Mouse (Mus musculus) limb, embryonic 14.5 days (tissue): ENCODE measurements around the gene Nr4a2. TPM values are rescaled to one million over a fixed set of nuclear protein-coding genes. Genes with fewer than 3 reads are reported as not detected.

ENCODE experiments used
- ATAC-seq: fragments of 200-750 bp; cut with Nextera tagmentation; 2 replicates; pipeline ENCODE4 v1.8.0; 2017; ENCODE audit warnings: low read depth, moderate number of reproducible peaks, moderate TSS enrichment; ENCODE audit not compliant: low FRiP score
- DNase-seq: peaks from one replicate; pipeline ENCODE4 v3.0.0-alpha.2; 2015; ENCODE audit warnings: low spot score
- H3K27ac ChIP-seq: fragments of 300-500 bp; sonication (generic); replicated peaks from 2 replicates; pipeline ENCODE4 v1.5.1; 2014; ENCODE audit warnings: low read depth, mild to moderate bottlenecking, low read length, moderate library complexity, mixed read lengths
- H3K27me3 ChIP-seq: fragments of 300-500 bp; sonication (generic); 2 replicates; pipeline ENCODE4 v1.6.1; 2014; ENCODE audit warnings: low read length, mixed read lengths; ENCODE audit not compliant: control insufficient read depth, insufficient read depth
- H3K36me3 ChIP-seq: fragments of 300-500 bp; sonication (generic); 2 replicates; pipeline ENCODE4 v1.6.1; 2014; ENCODE audit warnings: mild to moderate bottlenecking, low read length, moderate library complexity, mixed read lengths; ENCODE audit not compliant: control insufficient read depth, insufficient read depth
- H3K4me1 ChIP-seq: fragments of 300-500 bp; sonication (generic); 2 replicates; pipeline ENCODE4 v1.6.1; 2014; ENCODE audit warnings: antibody characterized with exemption, low read length, mixed read lengths; ENCODE audit not compliant: control insufficient read depth, insufficient read depth
- H3K4me2 ChIP-seq: fragments of 300-500 bp; sonication (generic); replicated peaks from 2 replicates; pipeline ENCODE4 v1.6.1; 2014; ENCODE audit warnings: low read depth, mild to moderate bottlenecking, low read length, moderate library complexity; ENCODE audit not compliant: severe bottlenecking
- H3K4me3 ChIP-seq: fragments of 300-500 bp; sonication (generic); replicated peaks from 2 replicates; pipeline ENCODE4 v1.5.1; 2014; ENCODE audit warnings: low read length
- H3K9ac ChIP-seq: fragments of 300-500 bp; sonication (generic); 2 replicates; pipeline ENCODE4 v1.6.1; 2014; ENCODE audit warnings: mild to moderate bottlenecking, low read depth, low read length, moderate library complexity; ENCODE audit not compliant: severe bottlenecking
- H3K9me3 ChIP-seq: fragments of 300-500 bp; sonication (generic); 2 replicates; pipeline ENCODE4 v1.6.1; 2016; ENCODE audit warnings: low read length; ENCODE audit not compliant: control insufficient read depth
- POLR2A ChIP-seq: fragments of 200-500 bp; IDR thresholded peaks from 2 replicates; pipeline ENCODE4 v1.8.0; 2012; ENCODE audit warnings: inconsistent platforms, mild to moderate bottlenecking, moderate library complexity, borderline replicate concordance; ENCODE audit not compliant: insufficient read depth, insufficient read length; ENCODE audit errors: extremely low read depth
- WGBS: fragments of 180-500 bp; shearing (Covaris S2); extraction: QIAGEN DNeasy Blood & Tissue Kit; methylation state at CpG from one replicate; pipeline ENCODE4 v1.1.7; 2014; 5-methylcytosine and 5-hydroxymethylcytosine counted together
- polyA plus RNA-seq, 2 experiments: library from polyadenylated mRNA; depleted of rRNA in 1 of 2; stranded (reverse) in 1 of 2; unstranded in 1 of 2; fragments of >200 nt; fragmentation: Nextera tagmentation in 1 of 2; extraction: Ambion mirVana in 1 of 2; gene quantifications; 2 replicates each; pipeline versions ENCODE4 v1.2.1 to v1.2.3; 2012 to 2014

The Nr4a2 gene
- polyA plus RNA-seq, 2 experiments: 5.5 to 6.4 TPM

GRCm38 (mm10) chr2:57111791-57112538 lies 11.8 kb downstream of the Nr4a2 start:
- Histone ChIP-seq H3K4me2 (no peak overlapping the region), H3K9me3 (no peaks in the 10 kb centered on the region), H3K27me3 (peaks cover 61% of the 10 kb centered on the region), H3K4me1 (peaks cover 6% of the 10 kb centered on the region; the same call in 1 of the 2 replicates), H3K9ac (no peak overlapping the region), H3K36me3 (no peaks in the 10 kb centered on the region), H3K27ac (no peak overlapping the region), H3K4me3 (peak overlapping the region; percentile 11)
- no peak for ATAC-seq
- WGBS: 6% methylated on average over 38 of the region's 38 CpGs
- no peak for TF ChIP-seq POLR2A
- DNase-seq: no peak

GRCm38 (mm10) chr2:57111011-57111790 lies 12.6 kb downstream of the Nr4a2 start:
- Histone ChIP-seq H3K4me3 (peak overlapping the region; percentile 11), H3K27ac (no peak overlapping the region), H3K4me1 (peaks cover 6% of the 10 kb centered on the region; the same call in 1 of the 2 replicates), H3K4me2 (no peak overlapping the region), H3K36me3 (no peaks in the 10 kb centered on the region), H3K27me3 (peaks cover 66% of the 10 kb centered on the region), H3K9ac (no peak overlapping the region), H3K9me3 (no peaks in the 10 kb centered on the region)
- TF ChIP-seq POLR2A: no peak
- WGBS: 14% methylated on average over 38 of the region's 39 CpGs
- ATAC-seq (no peak), DNase-seq (no peak)

GRCm38 (mm10) chr2:57110401-57110800 lies 13.4 kb downstream of the Nr4a2 start:
- Histone ChIP-seq H3K4me1 (peaks cover 3% of the 10 kb centered on the region; the same call in 1 of the 2 replicates), H3K4me3 (no peak overlapping the region), H3K27ac (no peak overlapping the region), H3K27me3 (peaks cover 74% of the 10 kb centered on the region), H3K4me2 (no peak overlapping the region), H3K9me3 (no peaks in the 10 kb centered on the region), H3K36me3 (no peaks in the 10 kb centered on the region), H3K9ac (no peak overlapping the region)
- DNase-seq (no peak), ATAC-seq (no peak)
- no peak for TF ChIP-seq POLR2A
- WGBS: 22% methylated on average over 16 of the region's 16 CpGs

- no peak for DNase-seq
- no peak overlapping the region for H3K4me3 ChIP-seq
These were observed 13.9 kb downstream of the Nr4a2 start for GRCm38 (mm10) chr2:57109926-57110325.

GRCm38 (mm10) chr2:57109301-57109700 lies 14.5 kb downstream of the Nr4a2 start:
- TF ChIP-seq POLR2A: no peak
- Histone ChIP-seq H3K4me2 (no peak overlapping the region), H3K9me3 (no peaks in the 10 kb centered on the region), H3K27ac (no peak overlapping the region), H3K4me1 (no peaks in the 10 kb centered on the region), H3K4me3 (no peak overlapping the region), H3K9ac (no peak overlapping the region), H3K36me3 (no peaks in the 10 kb centered on the region), H3K27me3 (peaks cover 85% of the 10 kb centered on the region)
- 13% methylated on average over 11 of the region's 11 CpGs for WGBS
- DNase-seq (no peak), ATAC-seq (no peak)

More at GRCm38 (mm10) chr2:57109926-57110325, 13.9 kb downstream of the Nr4a2 start:
- Histone ChIP-seq H3K27me3 (peaks cover 79% of the 10 kb centered on the region), H3K4me1 (no peaks in the 10 kb centered on the region), H3K4me2 (no peak overlapping the region), H3K9me3 (no peaks in the 10 kb centered on the region), H3K27ac (no peak overlapping the region), H3K9ac (no peak overlapping the region), H3K36me3 (no peaks in the 10 kb centered on the region)
- no peak for ATAC-seq
- TF ChIP-seq POLR2A: no peak
- WGBS: 12% methylated on average over 14 of the region's 14 CpGs
